Mouse (Mus musculus): ENCODE data around the gene Pi4kb. TPM values are rescaled to one million over a fixed set of nuclear protein-coding genes. Genes with fewer than 3 reads are reported as not detected.
A peak's percentile ranks its signal among the peaks of the same experiment; 100 is the strongest.
"Not testable (repeated sequence)": the region's sequence is repeated elsewhere in the genome, so short reads cannot be mapped to it uniquely, and the experiment has no call there.

The Pi4kb gene
- polyA plus RNA-seq, 1 experiment from 2014 or later, result 25.6 TPM

- H3K27me3 ChIP-seq; H3K4me3 ChIP-seq; H3K4me2 ChIP-seq (replicated peaks); H3K4me1 ChIP-seq; H3K27ac ChIP-seq; ATAC-seq (ENCODE audit: insufficient number of reproducible peaks, insufficient read depth, low FRiP score, low TSS enrichment); H3K36me3 ChIP-seq; H3K9ac ChIP-seq; H3K9me3 ChIP-seq: not testable (repeated sequence)
- WGBS, result 94% methylated on average over 5 of the region's 5 CpGs
Measured at GRCm38 (mm10) chr3:95020956-95021355, 46.4 kb downstream of the Pi4kb start.

GRCm38 (mm10) chr3:95024551-95024950 lies 50.0 kb downstream of the Pi4kb start:
- H3K9ac ChIP-seq, result no peak overlapping the region
- 0 out of 2 replicates have a peak, but pooled peaks have one; percentile 38 for ATAC-seq (ENCODE audit: insufficient number of reproducible peaks, insufficient read depth, low FRiP score, low TSS enrichment)
- no peaks in the 10 kb centered on the region for H3K9me3 ChIP-seq
- no peak overlapping the region for H3K4me2 ChIP-seq (replicated peaks)
- no peaks in the 10 kb centered on the region for H3K27me3 ChIP-seq
- H3K4me3 ChIP-seq, result no peak overlapping the region
- H3K4me1 ChIP-seq, result no peaks in the 10 kb centered on the region
- WGBS, result 27% methylated on average over 11 of the region's 11 CpGs
- 0 out of 2 replicates have a peak, but pooled peaks cover 3% of the 10 kb centered on the region for H3K36me3 ChIP-seq
- no peak overlapping the region for H3K27ac ChIP-seq

GRCm38 (mm10) chr3:95025202-95025601 lies 50.7 kb downstream of the Pi4kb start:
- 65% methylated on average over 5 of the region's 5 CpGs for WGBS
- H3K36me3 ChIP-seq, result peaks cover 6% of the 10 kb centered on the region; the same call in 1 of the 2 replicates
- H3K4me1 ChIP-seq, result no peaks in the 10 kb centered on the region
- H3K4me3 ChIP-seq, result no peak overlapping the region
- H3K9ac ChIP-seq, result no peak overlapping the region
- H3K27me3 ChIP-seq, result no peaks in the 10 kb centered on the region
- H3K27ac ChIP-seq, result no peak overlapping the region
- ATAC-seq (ENCODE audit: insufficient number of reproducible peaks, insufficient read depth, low FRiP score, low TSS enrichment), result no peak
- H3K4me2 ChIP-seq (replicated peaks), result no peak overlapping the region
- H3K9me3 ChIP-seq, result no peaks in the 10 kb centered on the region

- no peak overlapping the region for H3K27ac ChIP-seq
- H3K4me2 ChIP-seq (replicated peaks), result no peak overlapping the region
- no peaks in the 10 kb centered on the region for H3K27me3 ChIP-seq
- H3K4me1 ChIP-seq, result no peaks in the 10 kb centered on the region
- 60% methylated on average over 5 of the region's 5 CpGs for WGBS
- no peak for ATAC-seq (ENCODE audit: insufficient number of reproducible peaks, insufficient read depth, low FRiP score, low TSS enrichment)
- no peaks in the 10 kb centered on the region for H3K9me3 ChIP-seq
- H3K9ac ChIP-seq, result no peak overlapping the region
- H3K36me3 ChIP-seq, result peaks cover 25% of the 10 kb centered on the region
- no peak overlapping the region for H3K4me3 ChIP-seq
Measured at GRCm38 (mm10) chr3:95027057-95027645, 52.6 kb downstream of the Pi4kb start.

- no peak overlapping the region for H3K9ac ChIP-seq
- H3K9me3 ChIP-seq, result no peaks in the 10 kb centered on the region
- peaks cover 30% of the 10 kb centered on the region for H3K36me3 ChIP-seq
- H3K27ac ChIP-seq, result no peak overlapping the region
- 71% methylated on average over 5 of the region's 5 CpGs for WGBS
- no peak overlapping the region for H3K4me3 ChIP-seq
- H3K4me2 ChIP-seq (replicated peaks), result no peak overlapping the region
- no peak for ATAC-seq (ENCODE audit: insufficient number of reproducible peaks, insufficient read depth, low FRiP score, low TSS enrichment)
- H3K27me3 ChIP-seq, result no peaks in the 10 kb centered on the region
- no peaks in the 10 kb centered on the region for H3K4me1 ChIP-seq
Measured at GRCm38 (mm10) chr3:95027701-95028100, 53.2 kb downstream of the Pi4kb start.

- H3K36me3 ChIP-seq, result peaks cover 39% of the 10 kb centered on the region
- H3K9me3 ChIP-seq, result no peaks in the 10 kb centered on the region
- no peak overlapping the region for H3K4me2 ChIP-seq (replicated peaks)
- no peaks in the 10 kb centered on the region for H3K4me1 ChIP-seq
- no peak overlapping the region for H3K27ac ChIP-seq
- no peak overlapping the region for H3K4me3 ChIP-seq
- no peak; the same call in 1 of the 2 replicates for ATAC-seq (ENCODE audit: insufficient number of reproducible peaks, insufficient read depth, low FRiP score, low TSS enrichment)
- no peaks in the 10 kb centered on the region for H3K27me3 ChIP-seq
- no peak overlapping the region for H3K9ac ChIP-seq
- 90% methylated on average over 3 of the region's 3 CpGs for WGBS
Measured at GRCm38 (mm10) chr3:95028603-95029002, 54.1 kb downstream of the Pi4kb start.

GRCm38 (mm10) chr3:95029291-95029827 lies 54.8 kb downstream of the Pi4kb start:
- WGBS, result 76% methylated on average over 3 of the region's 3 CpGs

GRCm38 (mm10) chr3:95029953-95030352 lies 55.4 kb downstream of the Pi4kb start:
- Histone ChIP-seq H3K36me3 (peaks cover 52% of the 10 kb centered on the region), H3K9me3 (no peaks in the 10 kb centered on the region), H3K9ac (no peak overlapping the region), H3K27me3 (no peaks in the 10 kb centered on the region), H3K4me2 (replicated peaks) (no peak overlapping the region), H3K4me1 (no peaks in the 10 kb centered on the region), H3K27ac (no peak overlapping the region), H3K4me3 (no peak overlapping the region)
- no peak for ATAC-seq (ENCODE audit: insufficient number of reproducible peaks, insufficient read depth, low FRiP score, low TSS enrichment)
- 73% methylated on average over 3 of the region's 3 CpGs for WGBS

More at GRCm38 (mm10) chr3:95029291-95029827, 54.8 kb downstream of the Pi4kb start:
- not testable (repeated sequence) for H3K27ac ChIP-seq; H3K9me3 ChIP-seq; H3K4me2 ChIP-seq (replicated peaks); H3K4me1 ChIP-seq; H3K4me3 ChIP-seq; ATAC-seq (ENCODE audit: insufficient number of reproducible peaks, insufficient read depth, low FRiP score, low TSS enrichment); H3K9ac ChIP-seq; H3K27me3 ChIP-seq
- peaks cover 46% of the 10 kb centered on the region for H3K36me3 ChIP-seq

- Histone ChIP-seq H3K4me1 (peaks cover 7% of the 10 kb centered on the region), H3K4me2 (replicated peaks) (peak overlapping the region; percentile 67), H3K36me3 (peaks cover 5% of the 10 kb centered on the region), H3K9me3 (no peaks in the 10 kb centered on the region), H3K9ac (peak overlapping the region; percentile 74), H3K4me3 (peak overlapping the region; percentile 76), H3K27ac (no peak overlapping the region), H3K27me3 (no peaks in the 10 kb centered on the region)
- no peak for ATAC-seq (ENCODE audit: insufficient number of reproducible peaks, insufficient read depth, low FRiP score, low TSS enrichment)
- 14% methylated on average over 3 of the region's 3 CpGs for WGBS
Measured at GRCm38 (mm10) chr3:95041625-95042024, 67.1 kb downstream of the Pi4kb start.

GRCm38 (mm10) chr3:95042166-95042837 lies 67.8 kb downstream of the Pi4kb start, which contains the start of gene Psmd4:
Gene Psmd4 (minus strand): TSS chr3:95042614.
- Histone ChIP-seq H3K27me3 (no peaks in the 10 kb centered on the region), H3K27ac (peak within 1 kb of the TSS; percentile 18; the same call in 1 of the 2 replicates), H3K9me3 (no peaks in the 10 kb centered on the region), H3K9ac (peak within 1 kb of the TSS; percentile 74), H3K4me2 (replicated peaks) (peak within 1 kb of the TSS; percentile 67), H3K4me3 (peak within 1 kb of the TSS; percentile 76), H3K36me3 (peaks cover 5% of the 10 kb centered on the region), H3K4me1 (peaks cover 7% of the 10 kb centered on the region)
- WGBS, result under 1% methylated on average over 35 of the region's 36 CpGs
- ATAC-seq (ENCODE audit: insufficient number of reproducible peaks, insufficient read depth, low FRiP score, low TSS enrichment), result peak; percentile 97

- Histone ChIP-seq H3K4me1 (peaks cover 7% of the 10 kb centered on the region), H3K9ac (no peak overlapping the region), H3K9me3 (no peaks in the 10 kb centered on the region), H3K4me3 (peak overlapping the region; percentile 76), H3K27ac (peak overlapping the region; percentile 18; the same call in 1 of the 2 replicates), H3K36me3 (peaks cover 5% of the 10 kb centered on the region), H3K4me2 (replicated peaks) (peak overlapping the region; percentile 47), H3K27me3 (no peaks in the 10 kb centered on the region)
- 26% methylated on average over 7 of the region's 7 CpGs for WGBS
- ATAC-seq (ENCODE audit: insufficient number of reproducible peaks, insufficient read depth, low FRiP score, low TSS enrichment), result peak; percentile 38
Measured at GRCm38 (mm10) chr3:95042838-95043229, 68.3 kb downstream of the Pi4kb start.

GRCm38 (mm10) chr3:95043251-95043650 lies 68.7 kb downstream of the Pi4kb start:
- Histone ChIP-seq H3K36me3 (peaks cover 5% of the 10 kb centered on the region; the same call in 1 of the 2 replicates), H3K27ac (no peak overlapping the region), H3K4me2 (replicated peaks) (no peak overlapping the region), H3K9me3 (no peaks in the 10 kb centered on the region), H3K9ac (no peak overlapping the region), H3K4me3 (no peak overlapping the region), H3K27me3 (no peaks in the 10 kb centered on the region), H3K4me1 (peaks cover 7% of the 10 kb centered on the region)
- no peak for ATAC-seq (ENCODE audit: insufficient number of reproducible peaks, insufficient read depth, low FRiP score, low TSS enrichment)
- WGBS, result 56% methylated on average over 6 of the region's 6 CpGs
